Mouse (Mus musculus) gastrocnemius, postnatal 25 days (tissue): ENCODE results near the gene Awat2. TPM values are rescaled to one million over a fixed set of nuclear protein-coding genes. Genes with fewer than 3 reads are reported as not detected.
A peak's percentile ranks its signal among the peaks of the same experiment; 100 is the strongest.
"Not testable (repeated sequence)": the region's sequence is repeated elsewhere in the genome, so short reads cannot be mapped to it uniquely, and the experiment has no call there.

Experiments
- DNase-seq: peaks from one replicate; pipeline ENCODE4 v3.0.0; 2022
- long read RNA-seq, 2 experiments: library from polyadenylated mRNA; stranded (forward); transcript quantifications; one replicate each; pipeline ENCODE4 v2.0.0; 2021
- microRNA-seq, 2 experiments: library from miRNA; unstranded; fragments of <30 nt; microRNA quantifications; one replicate each; pipeline ENCODE4 v1.2.0; 2021; ENCODE audit warnings: borderline replicate concordance in 2 of 2
- total RNA-seq, 2 experiments: library from RNA; stranded (reverse); gene quantifications; 1 replicate in 1 of 2; 2 replicates in 1 of 2; pipeline ENCODE4 v1.2.3; 2021

Awat2 gene
- total RNA-seq: under 1 TPM in 1 of 2 experiments, not detected in 1; 0.13 TPM
- long read RNA-seq, experiment 1: 0 reads
- long read RNA-seq, experiment 2: 0 reads

DNA sequence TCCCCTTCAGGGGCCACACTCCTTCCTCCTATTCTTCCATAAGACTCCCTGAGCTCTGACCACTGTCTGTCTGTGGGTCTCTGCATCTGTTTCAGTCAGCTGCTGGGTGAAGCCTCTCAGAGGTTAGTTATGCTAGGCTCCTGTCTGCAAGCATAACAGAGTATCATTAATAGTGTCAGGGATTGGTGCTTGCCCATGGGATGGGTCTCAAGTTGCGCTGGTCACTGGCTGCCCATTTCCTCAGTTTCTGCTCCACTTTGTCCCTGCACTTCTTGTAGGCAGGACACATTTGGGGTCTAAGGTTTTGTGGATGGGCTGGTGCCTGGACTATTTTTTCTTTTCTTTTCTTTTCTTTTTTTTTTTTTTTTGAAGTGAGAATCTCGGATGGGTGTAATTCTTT lies at the start of gene Awat2:
Gene Awat2, minus strand, starts transcription at position 101 of the 400 bp plus-strand sequence.
- DNase-seq: not testable (repeated sequence)

DNA sequence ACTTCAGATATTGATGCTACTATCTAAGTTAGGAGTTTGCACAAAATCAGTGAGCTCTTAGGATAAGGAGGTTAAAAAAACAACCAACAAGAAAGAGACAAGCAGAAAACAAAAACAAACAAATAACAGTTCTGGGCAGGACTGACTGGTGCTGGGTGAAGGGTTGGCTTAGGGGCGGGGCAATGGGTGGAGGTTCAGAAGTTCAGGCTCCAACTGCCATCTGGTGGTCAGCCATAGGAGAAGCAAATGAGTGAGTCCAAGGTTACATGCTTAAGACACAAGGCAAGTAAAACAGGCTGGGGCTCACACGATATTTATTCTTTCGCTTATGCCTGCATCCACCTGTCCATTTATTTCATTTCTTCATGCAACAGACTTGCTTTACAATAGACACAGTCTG lies 37.8 kb upstream of the Awat2 start:
- DNase-seq: peak; percentile 47

DNA sequence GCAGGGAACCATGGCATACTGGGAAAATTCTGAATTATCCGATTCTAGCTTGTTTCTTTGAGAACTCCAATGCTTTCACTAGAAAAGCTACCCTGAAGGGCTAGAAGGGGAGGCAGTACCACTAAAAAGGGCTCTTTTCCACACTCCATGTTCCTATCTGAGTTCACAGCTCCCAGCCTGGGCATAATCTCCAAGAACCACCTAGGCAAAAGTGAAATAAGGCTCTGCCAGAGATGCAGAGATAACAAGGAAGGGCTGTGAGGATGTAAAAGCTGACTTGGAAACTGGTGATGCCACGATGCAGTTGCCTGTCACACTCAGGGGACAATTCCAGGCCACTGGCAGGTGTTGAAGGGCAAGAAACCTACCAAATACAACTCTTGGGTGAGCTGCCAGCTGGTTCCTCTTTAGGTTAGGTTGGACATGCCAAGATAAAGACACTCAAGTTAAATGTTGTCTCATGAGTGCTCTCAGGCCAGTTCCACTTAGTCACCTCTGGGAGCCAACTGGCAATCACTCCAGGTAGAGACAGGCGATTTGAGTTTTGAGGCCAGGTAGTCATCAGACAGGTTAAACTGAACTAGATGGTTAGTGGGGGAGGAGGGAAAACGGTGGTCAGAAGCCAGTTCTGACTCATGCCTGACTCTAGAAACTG lies 33.2 kb upstream of the Awat2 start:
- DNase-seq: no peak

DNA sequence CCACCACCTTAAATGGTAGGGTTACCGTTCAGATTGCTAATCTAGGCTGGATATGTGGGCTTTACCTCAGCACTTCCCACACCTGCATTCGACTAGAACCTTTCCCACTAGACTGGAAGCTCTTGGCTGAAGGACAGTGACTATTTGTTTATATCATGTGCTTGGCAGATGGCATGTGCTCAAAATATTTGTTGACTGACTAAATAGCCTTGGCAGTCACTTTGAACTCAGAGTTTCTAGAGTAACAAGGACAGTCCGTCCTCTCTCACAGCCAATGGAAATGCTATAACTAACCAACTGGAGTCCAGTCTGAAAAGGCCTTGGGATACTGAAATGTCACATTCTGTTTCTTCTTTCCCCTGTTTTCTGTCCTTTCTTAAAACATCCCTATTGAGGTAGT lies 29.0 kb upstream of the Awat2 start:
- DNase-seq: no peak

DNA sequence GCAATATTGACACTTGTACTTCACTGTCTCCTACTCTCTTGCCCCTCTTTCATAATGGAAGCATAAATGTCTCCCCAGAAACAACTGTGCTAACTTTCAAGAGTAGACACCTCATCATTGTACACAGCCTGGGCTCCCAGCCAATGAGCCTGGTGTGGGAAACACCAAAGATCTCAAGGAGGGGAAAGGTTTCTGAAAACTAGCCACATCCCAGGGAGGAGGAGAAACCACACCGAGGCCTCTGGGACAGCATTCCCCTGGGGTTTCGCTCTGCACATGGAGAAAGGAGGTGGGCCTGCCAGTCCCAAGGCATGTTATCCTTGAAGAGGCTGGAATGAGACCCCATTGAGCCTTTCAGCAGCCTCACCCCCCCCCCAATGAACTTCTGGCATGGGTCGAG lies 27.6 kb upstream of the Awat2 start:
- no peak for DNase-seq

DNA sequence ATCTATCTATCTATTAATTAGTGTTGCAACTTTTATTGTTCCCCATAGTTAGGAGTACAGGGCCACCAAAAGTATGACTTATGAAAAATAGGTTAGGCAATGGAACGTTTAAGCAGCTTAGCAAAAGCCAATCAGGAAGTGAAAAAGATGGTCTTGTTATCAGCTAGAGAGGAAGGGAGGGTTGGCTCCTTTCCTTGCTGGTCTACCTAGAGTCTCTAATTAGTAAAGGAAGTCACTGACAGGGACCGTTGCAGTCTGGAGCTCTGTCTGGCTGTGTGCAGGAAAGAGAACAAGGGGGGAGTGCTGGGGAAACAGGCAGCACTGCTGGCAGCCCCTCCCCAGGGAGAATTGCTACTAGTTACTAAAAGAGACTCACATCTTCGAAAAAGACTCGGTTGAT lies 25.5 kb upstream of the Awat2 start:
- DNase-seq: no peak

DNA sequence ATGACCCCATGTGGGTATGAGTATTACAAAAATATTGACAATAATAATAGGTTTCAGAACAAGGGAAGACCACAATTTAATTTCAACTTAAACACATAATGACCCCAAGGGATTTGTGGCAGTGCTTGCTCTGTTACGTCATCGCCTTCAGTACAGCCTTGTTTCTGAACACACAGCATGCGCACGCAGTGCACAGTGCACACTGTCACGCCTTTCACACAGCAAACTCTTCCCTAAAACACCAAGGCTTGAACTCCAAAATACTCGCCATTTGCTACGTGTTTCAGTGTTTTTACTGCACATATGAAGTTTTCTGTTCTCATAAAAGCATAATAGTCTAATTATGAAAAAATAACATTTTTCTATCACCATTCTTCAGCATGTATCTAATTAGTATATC lies 1.0 kb upstream of the Awat2 start:
- no peak for DNase-seq

DNA sequence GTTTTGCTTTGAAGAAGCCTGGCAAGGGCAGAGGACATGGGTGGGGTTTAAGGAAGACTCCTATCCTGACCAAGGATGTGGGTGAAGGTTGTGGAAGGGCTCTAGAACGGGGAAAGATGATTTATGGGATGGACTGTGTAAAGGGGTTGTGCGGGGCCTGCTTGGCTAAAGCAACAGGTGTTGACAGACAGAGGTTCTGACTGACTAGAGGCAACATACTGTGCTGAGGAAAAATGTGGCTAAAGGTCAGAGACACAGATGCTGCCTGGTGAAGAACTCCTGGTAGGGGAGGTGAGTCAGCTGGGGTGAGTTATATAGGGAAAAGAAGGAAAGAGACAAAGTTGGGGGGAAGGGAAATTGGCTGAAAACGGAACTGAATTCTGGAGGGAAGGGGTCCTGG lies 10.2 kb downstream of the Awat2 start:
- no peak for DNase-seq

DNA sequence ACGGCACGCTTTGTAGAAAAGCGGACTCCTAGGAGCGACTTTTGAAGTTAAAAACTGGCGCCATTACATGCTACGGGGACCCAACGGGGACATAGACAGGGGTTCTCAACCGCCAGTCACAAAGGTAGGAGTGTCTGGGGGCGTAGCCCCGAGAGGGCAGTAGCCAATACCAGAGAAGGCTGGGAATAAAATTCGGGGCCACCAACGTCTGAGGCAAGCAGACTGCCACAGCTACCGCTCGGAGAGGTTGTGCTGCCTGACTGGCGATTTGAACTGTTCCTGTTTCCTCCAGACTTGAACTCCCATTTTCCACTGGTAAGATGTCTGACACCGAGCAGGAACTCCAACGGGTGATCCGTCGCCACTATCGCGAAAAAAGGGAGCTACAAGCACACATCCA lies 13.8 kb downstream of the Awat2 start, which contains the start of gene Otud6a:
Gene Otud6a, plus strand, starts transcription at position 321 of the 400 bp plus-strand sequence.
- DNase-seq: no peak

DNA sequence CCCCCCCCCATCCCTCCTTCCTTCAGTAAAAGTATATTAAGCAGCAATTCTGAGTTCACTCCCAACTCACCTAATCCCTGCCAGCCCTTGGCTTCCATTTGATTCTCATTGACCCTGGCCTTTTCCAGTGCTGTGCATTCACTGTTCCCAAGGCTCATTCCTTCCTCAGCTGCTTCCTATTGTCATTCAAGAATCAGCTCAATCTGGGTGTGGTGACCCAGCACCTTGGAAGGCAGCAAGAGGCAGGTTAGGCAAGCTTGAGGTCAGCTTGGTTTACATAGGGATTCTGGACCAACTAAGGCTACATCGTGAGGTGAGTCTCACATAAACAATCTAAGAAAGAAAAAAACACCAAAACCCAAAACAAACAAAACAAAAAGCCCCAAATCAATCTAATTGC lies 33.3 kb downstream of the Awat2 start:
- DNase-seq: no peak

DNA sequence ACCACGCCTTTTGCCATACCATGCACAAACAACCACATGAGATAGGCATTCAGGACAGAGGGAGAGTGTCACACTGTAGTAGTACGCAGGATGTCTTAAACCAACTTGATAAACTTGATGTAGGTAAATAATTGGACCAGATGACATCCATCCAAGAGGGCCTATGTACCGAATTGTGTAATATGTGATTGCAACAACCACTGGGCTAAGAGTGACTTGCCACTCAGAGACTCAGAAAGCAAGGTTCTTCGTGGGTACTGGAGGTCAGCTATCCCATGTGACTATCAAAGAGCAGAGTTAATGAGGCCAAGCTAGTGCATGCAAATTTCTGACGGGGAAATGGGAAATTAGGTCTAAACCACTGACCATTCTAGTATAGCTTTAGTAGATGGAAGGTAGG lies 40.9 kb downstream of the Awat2 start:
- no peak for DNase-seq

DNA sequence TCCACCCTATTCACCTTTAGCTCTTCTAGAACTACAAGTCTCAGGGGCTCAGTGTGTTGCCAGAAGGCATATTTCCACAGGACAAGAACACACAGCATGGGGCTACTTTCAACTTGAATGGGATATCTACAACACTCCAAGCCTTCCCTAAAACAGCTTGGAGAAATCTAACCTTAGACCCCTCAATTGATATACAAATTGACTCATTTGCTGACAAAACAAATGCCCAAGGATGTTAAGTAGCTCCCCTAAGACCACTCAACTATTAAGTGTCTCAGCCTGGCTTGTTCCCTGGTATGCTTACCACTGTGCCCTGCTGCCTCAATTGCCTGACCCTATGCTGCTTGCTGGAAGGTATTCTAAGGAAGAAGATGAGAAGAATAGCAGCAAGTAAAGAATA lies 41.6 kb downstream of the Awat2 start:
- no peak for DNase-seq

DNA sequence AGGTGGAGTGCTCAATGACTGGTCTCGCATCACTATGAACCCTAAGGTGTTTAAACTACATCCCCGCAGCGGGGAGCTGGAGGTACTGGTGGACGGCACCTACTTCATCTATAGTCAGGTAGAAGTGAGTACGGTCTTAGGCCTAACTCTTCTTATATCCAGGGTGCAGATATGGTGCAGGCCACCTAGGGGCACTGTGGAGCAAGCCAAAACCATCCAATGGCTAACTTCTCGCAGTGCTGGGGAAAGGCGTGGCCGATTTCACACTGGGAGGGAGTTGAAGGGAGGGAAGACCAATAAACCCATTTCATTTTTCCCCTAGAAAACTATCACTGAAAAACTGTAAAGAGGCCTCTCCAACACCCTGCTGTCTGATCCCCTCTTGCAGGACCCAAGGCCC lies 47.5 kb downstream of the Awat2 start:
- DNase-seq: no peak

DNA sequence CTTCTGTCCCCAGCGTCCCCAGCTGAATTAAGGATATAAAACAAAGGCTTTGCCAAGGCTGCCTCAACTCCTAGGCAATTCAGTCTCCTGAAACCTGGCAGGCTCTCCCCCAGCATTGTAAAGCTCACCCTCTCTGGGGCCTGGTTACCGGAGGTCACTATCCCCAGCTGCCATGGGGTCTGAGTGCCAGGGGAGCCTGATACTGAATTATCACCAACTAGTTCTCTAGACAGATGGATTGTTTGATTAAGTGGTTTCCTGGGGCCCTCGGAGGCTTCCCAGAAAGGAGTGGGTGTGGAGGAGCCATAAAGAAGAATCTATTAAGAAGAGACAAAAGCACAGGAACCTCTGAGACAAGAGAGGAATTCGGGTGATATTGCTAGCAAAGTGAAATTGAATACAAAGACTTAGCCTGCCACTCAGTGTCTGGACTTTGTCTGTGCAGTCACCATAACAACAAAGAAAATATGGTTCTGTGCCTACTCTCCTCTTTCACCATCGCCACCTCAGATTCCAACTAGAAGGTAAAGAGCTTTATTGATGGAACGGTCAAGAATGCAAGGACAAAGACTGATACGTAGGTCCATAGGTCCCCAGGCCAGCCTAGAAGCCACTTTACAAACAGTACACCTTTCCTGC lies 48.2 kb downstream of the Awat2 start:
- no peak for DNase-seq

DNA sequence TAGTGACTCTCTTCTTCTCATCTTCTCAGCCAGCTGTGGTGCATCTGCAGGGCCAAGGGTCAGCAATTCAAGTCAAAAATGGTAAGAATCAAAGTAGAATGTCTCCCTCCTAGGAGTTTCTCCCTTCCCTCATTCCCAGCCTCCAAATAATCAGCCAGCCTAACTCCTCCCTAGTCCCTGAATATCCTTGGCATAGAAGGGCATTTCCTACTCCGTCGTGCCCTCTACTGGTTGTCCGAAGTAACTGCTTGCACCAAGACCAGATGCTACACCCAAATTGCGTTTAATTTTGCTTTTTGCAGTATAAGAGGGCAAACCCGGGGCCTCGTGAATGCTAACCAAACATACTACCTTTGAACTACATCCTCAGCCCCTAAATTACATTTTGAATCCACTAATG lies 50.2 kb downstream of the Awat2 start:
- no peak for DNase-seq

DNA sequence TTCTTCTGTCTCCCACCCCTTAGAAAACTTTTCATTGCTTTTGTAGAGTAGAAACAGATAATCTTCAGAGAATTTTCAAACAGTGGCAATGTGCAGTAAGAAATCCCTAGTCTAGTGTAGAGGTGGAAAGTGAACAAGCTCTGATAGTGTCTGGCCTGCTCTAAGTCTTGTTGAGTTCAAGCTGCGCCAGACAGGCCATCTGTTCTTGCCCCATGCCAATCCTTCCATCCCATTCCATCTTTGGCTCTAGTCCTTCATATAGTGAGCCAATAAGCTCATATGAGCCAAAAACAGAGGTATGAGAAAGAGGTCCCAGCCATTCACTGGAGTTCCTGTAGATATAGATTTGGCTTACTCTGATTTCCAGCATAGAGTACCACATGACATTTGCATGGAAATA lies 52.6 kb downstream of the Awat2 start:
- DNase-seq: no peak

DNA sequence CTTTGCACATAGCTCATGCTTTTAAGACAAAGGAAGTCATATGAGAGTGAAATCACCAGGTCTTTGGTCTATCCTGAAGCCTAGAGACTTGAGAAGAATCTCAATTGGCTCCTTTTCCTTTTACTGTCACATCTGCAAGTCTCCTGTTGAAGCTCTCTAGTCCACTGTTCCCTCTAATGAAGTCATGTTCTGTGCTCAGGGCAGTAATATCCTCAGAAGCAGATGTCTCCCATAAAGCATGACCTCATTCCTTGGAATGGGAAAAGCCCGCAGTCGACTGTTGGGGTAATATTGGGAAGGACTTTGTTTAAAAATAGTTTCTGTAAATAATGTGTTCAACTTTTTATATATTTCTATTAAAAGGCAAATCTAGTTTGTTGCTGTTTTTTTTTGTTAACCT lies 85.5 kb downstream of the Awat2 start:
- DNase-seq: no peak

Small RNA genes within 50 kb of the gene (microRNA-seq; reads per million reads assigned to microRNA genes)
- 1,260 to 1,308 reads per million in 2 experiments for gene Mir676

Other genes starting within 250 kb of the Awat2 start
- gene Otud6a, start 13.7 kb downstream of the Awat2 start, total RNA-seq: not detected
- 10 to 100 TPM; 30.5 to 36.0 TPM for gene Igbp1, start 51.6 kb upstream of the Awat2 start, total RNA-seq
- gene Dgat2l6, start 82.1 kb upstream of the Awat2 start, total RNA-seq: under 1 TPM; 0.11 to 0.20 TPM
- not detected for gene Awat1, start 129.5 kb upstream of the Awat2 start, total RNA-seq
- not detected for gene P2ry4, start 152.2 kb upstream of the Awat2 start, total RNA-seq
- gene Arr3, start 162.8 kb upstream of the Awat2 start, total RNA-seq: not detected
- under 1 TPM; 0.15 to 0.46 TPM for gene Kif4, start 183.0 kb upstream of the Awat2 start, total RNA-seq
- 10 to 100 TPM; 16.6 to 16.7 TPM for gene Pdzd11, start 183.9 kb upstream of the Awat2 start, total RNA-seq